Mouse (Mus musculus) liver, adult 2 months (tissue): ENCODE results near the gene Srgap3.

Experiments
- CTCF ChIP-seq: fragments of 200-500 bp; IDR thresholded peaks from 2 replicates; pipeline ENCODE4 v1.5.1; 2011; ENCODE audit warnings: low read depth, low read length, control low read depth
- POLR2A ChIP-seq: fragments of 200-500 bp; IDR thresholded peaks from 2 replicates; pipeline ENCODE4 v1.6.1; 2011; ENCODE audit warnings: low read length, control low read depth; ENCODE audit not compliant: insufficient read depth; ENCODE audit errors: extremely low read depth

GRCm38 (mm10) chr6:112828420-112828819 is 118.6 kb downstream of the Srgap3 start:
- no peak for TF ChIP-seq CTCF
- TF ChIP-seq POLR2A, result no peak
